Mouse (Mus musculus): ENCODE data around the gene Wdr74. TPM values are rescaled to one million over a fixed set of nuclear protein-coding genes. Genes with fewer than 3 reads are reported as not detected.
A peak's percentile ranks its signal among the peaks of the same experiment; 100 is the strongest.

Gene Wdr74
- polyA plus RNA-seq, 1 experiment from 2014 or later = 48.7 TPM

DNA sequence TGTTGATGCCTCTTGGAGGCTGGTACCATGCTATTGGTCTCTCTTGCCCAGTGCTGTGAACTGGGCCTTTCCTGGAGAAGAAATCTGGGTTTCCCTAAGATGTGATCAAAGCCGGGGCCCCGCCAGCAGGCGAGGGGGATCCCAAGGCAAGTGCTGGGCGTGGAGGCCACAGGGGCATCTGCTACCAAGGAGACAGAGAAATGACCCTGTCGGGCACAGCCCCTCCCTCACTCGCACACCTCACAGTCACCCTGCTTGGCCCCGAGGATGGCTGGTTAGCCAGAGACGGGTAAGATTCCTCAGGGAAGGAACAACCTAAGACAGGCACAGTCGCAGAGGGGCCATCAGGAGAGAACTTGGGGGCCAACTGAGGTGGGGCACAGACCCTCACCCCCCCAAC is 29.9 kb downstream of the Wdr74 start:
- peaks cover 58% of the 10 kb centered on the region for H3K36me3 ChIP-seq (ENCODE audit: insufficient read depth, low read length)
- H3K4me2 ChIP-seq (replicated peaks; ENCODE audit: low read depth, low read length) = no peak overlapping the region
- no peak overlapping the region for H3K27ac ChIP-seq (ENCODE audit: low read length)
- ATAC-seq = no peak
- no peak overlapping the region for H3K4me3 ChIP-seq (ENCODE audit: low read depth, low read length)
- H3K9me3 ChIP-seq (ENCODE audit: low read length) = peaks cover 3% of the 10 kb centered on the region; the same call in 1 of the 2 replicates
- no peak overlapping the region for H3K9ac ChIP-seq (replicated peaks; ENCODE audit: low read depth)
- WGBS = 97% methylated on average over 9 of the region's 9 CpGs
- H3K4me1 ChIP-seq (ENCODE audit: insufficient read depth, low read depth, low read length) = peaks cover 1% of the 10 kb centered on the region; the same call in 1 of the 2 replicates
- DNase-seq (ENCODE audit: low spot score) = no peak
- TF ChIP-seq CTCF (IDR thresholded peaks at IDR 0.05) (no peak), EP300 (IDR thresholded peaks at IDR 0.05) (no peak)
- H3K27me3 ChIP-seq (replicated peaks; ENCODE audit: insufficient read depth, low read length) = no peaks in the 10 kb centered on the region

DNA sequence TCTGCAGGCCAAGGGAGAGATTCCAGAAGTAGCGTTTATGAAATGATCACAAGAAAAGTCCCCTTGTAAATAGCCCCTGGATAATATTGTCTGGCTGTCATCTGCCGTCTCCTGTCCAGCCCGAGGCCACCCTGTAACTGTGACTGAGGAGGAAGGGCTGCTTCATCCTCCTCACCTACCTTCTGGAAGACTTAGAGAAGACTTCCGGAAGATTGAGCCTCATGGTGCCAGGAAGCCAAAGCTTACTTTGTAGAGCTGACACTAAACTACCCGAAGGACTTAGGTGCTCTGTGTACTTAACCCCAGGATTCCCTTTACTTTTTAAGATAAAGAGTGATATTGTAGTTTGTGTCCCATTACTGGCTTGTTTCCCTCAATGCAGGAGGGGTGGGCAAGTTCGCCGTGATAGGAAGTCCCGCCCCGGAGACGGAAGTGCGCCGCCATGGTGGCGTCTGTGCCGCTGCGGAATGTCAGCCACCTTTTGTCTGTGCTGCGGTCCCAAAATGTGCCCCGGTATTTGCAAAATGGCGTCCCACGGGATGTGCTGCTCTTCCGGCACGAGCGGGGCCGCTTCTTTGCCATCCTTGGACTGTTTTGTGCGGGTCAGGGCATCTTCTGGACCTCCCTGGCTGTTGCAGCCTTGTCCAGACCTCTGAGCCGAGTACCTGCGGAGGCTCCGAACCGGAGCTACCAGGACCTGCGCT is 35.1 kb downstream of the Wdr74 start, which contains the start of gene Tmem223:
Gene Tmem223 (plus strand): TSS at position 430 of the 704 bp plus-strand sequence.
- Histone ChIP-seq H3K4me3 (ENCODE audit: low read depth, low read length) (peak within 1 kb of the TSS; percentile 76), H3K9ac (replicated peaks; ENCODE audit: low read depth) (peak within 1 kb of the TSS; percentile 94), H3K36me3 (ENCODE audit: insufficient read depth, low read length) (peaks cover 30% of the 10 kb centered on the region), H3K4me1 (ENCODE audit: insufficient read depth, low read depth, low read length) (peaks cover 20% of the 10 kb centered on the region; the same call in 1 of the 2 replicates), H3K27ac (ENCODE audit: low read length) (peak within 1 kb of the TSS; percentile 91), H3K27me3 (replicated peaks; ENCODE audit: insufficient read depth, low read length) (no peaks in the 10 kb centered on the region), H3K4me2 (replicated peaks; ENCODE audit: low read depth, low read length) (peak within 1 kb of the TSS; percentile 83), H3K9me3 (ENCODE audit: low read length) (no peaks in the 10 kb centered on the region)
- TF ChIP-seq CTCF (IDR thresholded peaks at IDR 0.05) (peak; percentile 43), EP300 (IDR thresholded peaks at IDR 0.05) (no peak)
- DNase-seq (ENCODE audit: low spot score) (peak; percentile 80), ATAC-seq (peak; percentile 54)
- WGBS = 18% methylated on average over 29 of the region's 29 CpGs

DNA sequence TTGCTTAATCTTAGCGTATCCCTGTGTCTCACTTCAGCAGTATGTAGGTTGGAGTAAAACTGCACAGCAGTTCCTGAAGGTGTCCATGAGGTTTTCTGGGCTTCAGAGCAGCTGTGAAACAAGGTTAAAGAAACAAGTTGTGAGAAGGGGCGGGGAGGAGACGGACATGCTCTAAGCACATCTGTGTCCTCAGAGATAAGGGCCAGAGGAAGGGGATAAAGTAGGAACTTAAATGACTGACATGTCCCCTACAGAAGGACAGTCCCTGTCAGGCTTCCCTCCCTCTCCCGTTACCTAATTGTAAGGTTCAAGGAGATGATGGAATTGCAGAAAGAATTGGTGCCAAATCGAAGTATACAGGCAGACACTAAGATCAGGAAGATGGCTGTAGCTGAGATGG is 37.4 kb downstream of the Wdr74 start:
- ATAC-seq (no peak), DNase-seq (ENCODE audit: low spot score) (no peak)

DNA sequence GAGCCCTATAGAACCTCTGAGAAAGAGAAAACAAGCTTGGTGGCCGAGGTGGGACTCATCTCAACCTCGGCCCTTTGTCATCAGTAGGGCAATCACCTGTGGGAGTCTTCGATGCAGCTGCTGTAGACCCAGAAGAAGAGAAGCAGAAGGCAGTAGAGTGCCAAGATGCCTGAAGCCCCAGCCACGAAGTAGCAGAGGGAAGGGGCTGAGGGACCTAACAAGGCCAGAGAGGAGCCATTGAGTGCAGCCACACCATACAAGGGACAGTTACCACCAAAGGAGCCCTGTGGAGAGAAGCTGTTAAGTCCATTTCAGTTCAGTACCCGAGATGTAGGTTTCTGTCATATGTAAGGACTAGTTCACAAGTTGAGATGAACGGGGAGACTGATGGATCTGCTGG is 37.8 kb downstream of the Wdr74 start:
- TF ChIP-seq EP300 (IDR thresholded peaks at IDR 0.05) = no peak
- TF ChIP-seq CTCF (IDR thresholded peaks at IDR 0.05) = no peak
- ATAC-seq = no peak
- H3K27me3 ChIP-seq (replicated peaks; ENCODE audit: insufficient read depth, low read length) = no peaks in the 10 kb centered on the region
- no peak for DNase-seq (ENCODE audit: low spot score)
- WGBS = 47% methylated on average over 6 of the region's 6 CpGs
- H3K4me1 ChIP-seq (ENCODE audit: insufficient read depth, low read depth, low read length) = peaks cover 20% of the 10 kb centered on the region; the same call in 1 of the 2 replicates
- no peaks in the 10 kb centered on the region for H3K9me3 ChIP-seq (ENCODE audit: low read length)
- no peak overlapping the region for H3K27ac ChIP-seq (ENCODE audit: low read length)
- peaks cover 7% of the 10 kb centered on the region; the same call in 1 of the 2 replicates for H3K36me3 ChIP-seq (ENCODE audit: insufficient read depth, low read length)
- no peak overlapping the region; the same call in 1 of the 2 replicates for H3K9ac ChIP-seq (replicated peaks; ENCODE audit: low read depth)
- peak overlapping the region; percentile 96 for H3K4me2 ChIP-seq (replicated peaks; ENCODE audit: low read depth, low read length)
- peak overlapping the region; percentile 85; the same call in 1 of the 2 replicates for H3K4me3 ChIP-seq (ENCODE audit: low read depth, low read length)

More for the DNA sequence above, 37.4 kb downstream of the Wdr74 start:
- Histone ChIP-seq H3K4me3 (ENCODE audit: low read depth, low read length) (no peak overlapping the region), H3K27me3 (replicated peaks; ENCODE audit: insufficient read depth, low read length) (no peaks in the 10 kb centered on the region), H3K27ac (ENCODE audit: low read length) (no peak overlapping the region), H3K4me1 (ENCODE audit: insufficient read depth, low read depth, low read length) (peaks cover 20% of the 10 kb centered on the region; the same call in 1 of the 2 replicates), H3K9ac (replicated peaks; ENCODE audit: low read depth) (no peak overlapping the region), H3K36me3 (ENCODE audit: insufficient read depth, low read length) (peaks cover 11% of the 10 kb centered on the region), H3K4me2 (replicated peaks; ENCODE audit: low read depth, low read length) (peak overlapping the region; percentile 96), H3K9me3 (ENCODE audit: low read length) (no peaks in the 10 kb centered on the region)
- no peak for TF ChIP-seq EP300 (IDR thresholded peaks at IDR 0.05)
- no peak for TF ChIP-seq CTCF (IDR thresholded peaks at IDR 0.05)
- 71% methylated on average over 5 of the region's 5 CpGs for WGBS

DNA sequence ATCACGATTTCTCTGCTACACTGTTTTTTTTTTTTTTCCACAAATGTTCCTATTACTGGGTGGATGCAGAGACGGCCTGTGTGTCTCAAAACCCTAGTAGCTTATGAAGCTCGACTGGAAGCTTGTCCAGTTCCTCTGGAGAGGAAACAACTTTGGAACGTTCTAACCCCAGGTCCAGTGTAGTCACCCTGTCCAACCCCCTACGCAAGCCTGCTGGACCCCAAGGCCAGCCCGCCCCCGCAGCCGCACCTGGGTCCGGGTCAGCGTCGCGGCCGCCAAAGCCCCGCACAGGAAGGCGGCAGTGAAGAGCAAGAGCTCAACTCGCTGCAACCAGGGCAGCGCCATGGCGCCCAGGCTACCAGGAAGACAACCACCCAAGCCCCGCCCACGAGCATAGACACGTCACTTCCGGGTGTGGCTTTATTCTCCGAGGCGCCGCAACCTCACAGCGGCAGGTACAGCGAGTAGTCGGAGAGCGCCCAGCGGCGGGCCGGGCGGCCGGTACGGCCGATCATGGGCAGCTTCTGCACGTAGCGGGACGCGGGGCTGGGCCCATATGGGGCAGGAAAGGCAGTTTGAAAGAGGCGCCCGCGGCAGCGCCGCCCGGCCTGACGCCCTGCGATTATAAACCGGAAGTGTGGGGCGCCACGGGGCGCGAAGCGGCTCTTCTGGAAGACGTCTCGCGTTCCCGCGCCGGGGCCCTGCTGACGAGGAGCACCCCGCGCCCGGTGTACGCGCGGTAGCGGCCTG is 38.6 kb downstream of the Wdr74 start, which contains the start of gene Tmem179b:
Gene Tmem179b (minus strand): TSS at position 382 of the 750 bp plus-strand sequence.
- no peaks in the 10 kb centered on the region for H3K27me3 ChIP-seq (replicated peaks; ENCODE audit: insufficient read depth, low read length)
- WGBS = under 1% methylated on average over 58 of the region's 68 CpGs
- H3K9me3 ChIP-seq (ENCODE audit: low read length) = no peaks in the 10 kb centered on the region
- H3K4me3 ChIP-seq (ENCODE audit: low read depth, low read length) = peak within 1 kb of the TSS; percentile 85
- H3K4me1 ChIP-seq (ENCODE audit: insufficient read depth, low read depth, low read length) = peaks cover 20% of the 10 kb centered on the region; the same call in 1 of the 2 replicates
- peak; percentile 45 for TF ChIP-seq CTCF (IDR thresholded peaks at IDR 0.05)
- TF ChIP-seq EP300 (IDR thresholded peaks at IDR 0.05) = no peak
- DNase-seq (ENCODE audit: low spot score) (peak; percentile 96), ATAC-seq (peak; percentile 95)
- peak within 1 kb of the TSS; percentile 97 for H3K27ac ChIP-seq (ENCODE audit: low read length)
- peak within 1 kb of the TSS; percentile 85 for H3K9ac ChIP-seq (replicated peaks; ENCODE audit: low read depth)
- H3K36me3 ChIP-seq (ENCODE audit: insufficient read depth, low read length) = peaks cover 2% of the 10 kb centered on the region; the same call in 1 of the 2 replicates
- H3K4me2 ChIP-seq (replicated peaks; ENCODE audit: low read depth, low read length) = peak within 1 kb of the TSS; percentile 96

DNA sequence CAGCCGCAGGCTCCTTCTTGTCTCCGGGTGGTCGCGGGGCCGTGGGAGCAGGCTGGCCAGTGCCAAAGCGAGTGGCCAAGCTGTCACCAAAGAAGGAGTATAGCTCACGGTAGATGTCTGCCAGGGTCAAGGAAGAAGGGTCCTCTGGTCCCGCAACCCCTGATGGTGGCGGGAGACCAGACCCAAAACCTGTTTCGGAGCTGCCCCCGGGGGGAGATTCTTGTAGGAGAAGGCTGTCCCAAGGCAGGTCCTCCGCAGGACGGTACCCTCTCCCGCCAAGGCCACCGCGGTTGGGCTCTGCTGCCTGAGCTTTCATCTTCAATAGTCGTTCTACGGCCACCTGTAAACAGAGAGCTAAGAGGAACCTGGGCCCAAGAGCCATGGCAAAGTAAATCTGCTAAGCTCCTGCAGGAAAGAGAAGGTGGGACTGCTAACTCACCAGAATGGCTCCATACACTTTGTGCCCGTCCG is 39.4 kb downstream of the Wdr74 start:
- Histone ChIP-seq H3K4me1 (ENCODE audit: insufficient read depth, low read depth, low read length) (peaks cover 20% of the 10 kb centered on the region; the same call in 1 of the 2 replicates), H3K4me3 (ENCODE audit: low read depth, low read length) (peak overlapping the region; percentile 85), H3K36me3 (ENCODE audit: insufficient read depth, low read length) (no peaks in the 10 kb centered on the region), H3K4me2 (replicated peaks; ENCODE audit: low read depth, low read length) (peak overlapping the region; percentile 96), H3K27me3 (replicated peaks; ENCODE audit: insufficient read depth, low read length) (no peaks in the 10 kb centered on the region), H3K27ac (ENCODE audit: low read length) (peak overlapping the region; percentile 97), H3K9me3 (ENCODE audit: low read length) (no peaks in the 10 kb centered on the region), H3K9ac (replicated peaks; ENCODE audit: low read depth) (peak overlapping the region; percentile 85)
- WGBS = 2% methylated on average over 20 of the region's 20 CpGs
- ATAC-seq = no peak
- no peak for TF ChIP-seq EP300 (IDR thresholded peaks at IDR 0.05)
- TF ChIP-seq CTCF (IDR thresholded peaks at IDR 0.05) = no peak
- DNase-seq (ENCODE audit: low spot score) = no peak

Measured in lung, postnatal 0 days (tissue).